Mouse (Mus musculus) cerebellum, postnatal 36 days (tissue): Measurements from ENCODE around the gene Mrtfb.

Experiments used
- DNase-seq, 2 experiments: peaks; one replicate each; pipeline ENCODE4 v3.0.0; 2021 to 2022; ENCODE audit warnings: mixed read lengths in 2 of 2

The Mrtfb gene

GRCm38 (mm10) chr16:13354431-13354830 is 98.2 kb downstream of the Mrtfb start:
- no peak for DNase-seq

- DNase-seq: peak; percentile 78 to 86
Observed at GRCm38 (mm10) chr16:13357806-13358679, 101.8 kb downstream of the Mrtfb start.

GRCm38 (mm10) chr16:13358741-13359140 is 102.5 kb downstream of the Mrtfb start:
- no peak for DNase-seq

- peak; percentile 23 to 43 for DNase-seq
Observed at GRCm38 (mm10) chr16:13359405-13359858, 103.2 kb downstream of the Mrtfb start.

GRCm38 (mm10) chr16:13360208-13360607 is 103.9 kb downstream of the Mrtfb start:
- DNase-seq: no peak

- DNase-seq: no peak
Observed at GRCm38 (mm10) chr16:13360835-13361234, 104.6 kb downstream of the Mrtfb start.

GRCm38 (mm10) chr16:13363141-13363540 is 106.9 kb downstream of the Mrtfb start:
- no peak for DNase-seq

GRCm38 (mm10) chr16:13364145-13364544 is 107.9 kb downstream of the Mrtfb start:
- no peak for DNase-seq

GRCm38 (mm10) chr16:13366256-13366655 is 110.0 kb downstream of the Mrtfb start:
- no peak for DNase-seq

GRCm38 (mm10) chr16:13366802-13367465 is 110.7 kb downstream of the Mrtfb start:
- peak in 1 of 2 experiments; percentile 18 for DNase-seq

GRCm38 (mm10) chr16:13367466-13367856 is 111.2 kb downstream of the Mrtfb start:
- DNase-seq: no peak

- no peak for DNase-seq
Observed at GRCm38 (mm10) chr16:13368645-13369044, 112.4 kb downstream of the Mrtfb start.

- peak; percentile 92 to 93 for DNase-seq
Observed at GRCm38 (mm10) chr16:13371740-13372287, 115.5 kb downstream of the Mrtfb start.

GRCm38 (mm10) chr16:13372899-13373533 is 116.7 kb downstream of the Mrtfb start:
- no peak for DNase-seq

- DNase-seq: no peak
Observed at GRCm38 (mm10) chr16:13376947-13377486, 120.7 kb downstream of the Mrtfb start.

GRCm38 (mm10) chr16:13378157-13378556 is 121.9 kb downstream of the Mrtfb start:
- no peak for DNase-seq

- DNase-seq: no peak
Observed at GRCm38 (mm10) chr16:13379865-13380264, 123.6 kb downstream of the Mrtfb start.

- DNase-seq: no peak
Observed at GRCm38 (mm10) chr16:13381771-13382170, 125.5 kb downstream of the Mrtfb start.

- DNase-seq: no peak
Observed at GRCm38 (mm10) chr16:13387306-13387705, 131.0 kb downstream of the Mrtfb start.

- DNase-seq: no peak
Observed at GRCm38 (mm10) chr16:13400375-13400774, 144.1 kb downstream of the Mrtfb start.

- peak; percentile 69 to 75 for DNase-seq
Observed at GRCm38 (mm10) chr16:13401591-13401990, 145.3 kb downstream of the Mrtfb start.

GRCm38 (mm10) chr16:13404656-13405055 is 148.4 kb downstream of the Mrtfb start:
- no peak for DNase-seq

GRCm38 (mm10) chr16:13405403-13405802 is 149.1 kb downstream of the Mrtfb start:
- DNase-seq: no peak
